Mouse (Mus musculus): ENCODE measurements around the gene Naa80. TPM values are rescaled to one million over a fixed set of nuclear protein-coding genes. Genes with fewer than 3 reads are reported as not detected.
A peak's percentile ranks its signal among the peaks of the same experiment; 100 is the strongest.

Naa80 gene
- total RNA-seq, 2 experiments from 2014 or later: 7.1 to 8.2 TPM

DNA sequence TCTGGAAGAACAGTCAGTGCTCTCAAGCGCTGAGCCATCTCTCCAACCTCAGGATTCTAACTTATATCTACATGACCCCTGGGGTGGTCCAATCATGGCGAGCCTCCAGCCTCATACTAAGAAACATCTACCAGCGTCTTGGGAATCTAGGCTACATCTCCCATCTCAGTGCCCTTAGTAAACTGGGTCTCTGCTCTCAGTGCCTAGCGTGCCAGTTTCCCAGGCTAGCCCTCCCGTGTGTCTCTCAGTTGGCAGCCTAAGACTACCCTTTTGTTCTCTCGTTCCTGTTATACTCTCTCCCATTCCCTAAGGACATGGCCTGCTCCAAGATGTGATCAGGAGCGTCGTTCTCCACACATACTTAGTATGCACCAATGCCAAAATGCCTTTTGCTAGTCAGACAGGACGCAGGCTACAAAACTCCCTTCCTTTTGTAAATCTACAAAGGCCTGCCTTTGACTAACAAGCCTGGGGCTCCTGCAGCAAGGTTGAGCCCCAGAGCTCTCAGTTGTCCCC, 52.7 kb downstream of the Naa80 start:
- no peak for ATAC-seq (replicated peaks; ENCODE audit: poor library complexity, severe bottlenecking)

DNA sequence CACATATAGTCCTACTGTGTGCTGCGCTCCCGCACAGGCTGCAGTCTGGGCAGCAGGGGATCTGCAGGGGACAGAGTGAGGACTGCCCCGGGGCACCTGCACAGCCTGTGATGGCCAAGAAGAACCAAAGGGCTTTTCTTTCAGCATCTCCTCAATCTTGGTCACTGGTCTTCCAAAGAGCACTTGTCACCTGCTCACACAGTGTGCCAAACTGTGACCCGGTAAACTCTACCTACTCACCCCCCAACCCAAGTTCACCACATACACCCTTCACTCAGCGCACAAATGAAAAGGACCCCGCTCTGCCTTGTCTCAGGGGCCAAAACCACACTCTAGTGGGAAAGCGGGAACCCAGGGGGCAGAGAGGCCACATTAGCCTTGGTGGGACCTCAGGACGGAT, 53.2 kb downstream of the Naa80 start:
- ATAC-seq (replicated peaks; ENCODE audit: poor library complexity, severe bottlenecking): no peak

DNA sequence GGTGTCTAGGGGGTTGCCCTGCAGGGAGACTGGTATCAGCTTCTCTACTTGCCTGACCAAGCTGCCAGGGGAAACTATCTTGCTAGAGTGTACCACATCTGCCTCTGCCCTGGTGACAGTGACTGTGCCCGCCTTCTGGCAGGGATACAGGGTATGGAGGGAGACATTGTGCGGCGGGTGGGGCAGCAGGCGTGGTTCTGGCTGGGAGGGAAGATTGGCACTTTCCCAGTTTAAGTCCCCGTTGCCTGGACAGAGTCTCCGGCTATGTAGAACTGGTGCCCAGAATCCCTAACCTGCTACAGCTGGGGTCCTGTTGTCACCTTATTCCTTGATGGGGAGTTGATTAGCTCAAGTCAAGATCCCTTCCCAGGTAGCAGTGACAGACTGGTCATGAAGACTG, 53.8 kb downstream of the Naa80 start:
- no peak for ATAC-seq (replicated peaks; ENCODE audit: poor library complexity, severe bottlenecking)

- ATAC-seq (replicated peaks; ENCODE audit: poor library complexity, severe bottlenecking): peak; percentile 61
Measured at GRCm38 (mm10) chr9:107633091-107633660, 54.5 kb downstream of the Naa80 start.

Other genes with a start within 250 kb of the Naa80 start
- gene Hemk1, start 240.5 kb upstream of the Naa80 start, total RNA-seq (2014; fragmentation: Nextera tagmentation): 12.0 and 32.9 TPM in 2 replicates
- gene Hemk1, start 240.5 kb upstream of the Naa80 start, total RNA-seq (2017): 6.0 and 11.3 TPM in 2 replicates
- gene 6430571L13Rik, start 238.3 kb upstream of the Naa80 start, total RNA-seq (2014; fragmentation: Nextera tagmentation): not detected in 2 replicates
- gene 6430571L13Rik, start 238.3 kb upstream of the Naa80 start, total RNA-seq (2017): not detected in 2 replicates
- 0.19 TPM in 1 of 2 replicates, not detected in the other for gene Cacna2d2, start 179.3 kb upstream of the Naa80 start, total RNA-seq (2014; fragmentation: Nextera tagmentation)
- 0.09 and 0.10 TPM in 2 replicates for gene Cacna2d2, start 179.3 kb upstream of the Naa80 start, total RNA-seq (2017)
- 12.2 and 13.7 TPM in 2 replicates for gene Tmem115, start 44.9 kb upstream of the Naa80 start, total RNA-seq (2014; fragmentation: Nextera tagmentation)
- gene Tmem115, start 44.9 kb upstream of the Naa80 start, total RNA-seq (2017): 12.1 and 12.5 TPM in 2 replicates
- gene Cyb561d2, start 36.7 kb upstream of the Naa80 start, total RNA-seq (2014; fragmentation: Nextera tagmentation): 21.2 and 31.0 TPM in 2 replicates
- gene Cyb561d2, start 36.7 kb upstream of the Naa80 start, total RNA-seq (2017): 13.2 and 13.9 TPM in 2 replicates
- 11.3 and 16.7 TPM in 2 replicates for gene Nprl2, start 36.7 kb upstream of the Naa80 start, total RNA-seq (2014; fragmentation: Nextera tagmentation)
- 11.3 and 14.3 TPM in 2 replicates for gene Nprl2, start 36.7 kb upstream of the Naa80 start, total RNA-seq (2017)
- gene Zmynd10, start 31.6 kb upstream of the Naa80 start, total RNA-seq (2014; fragmentation: Nextera tagmentation): not detected in 2 replicates
- gene Zmynd10, start 31.6 kb upstream of the Naa80 start, total RNA-seq (2017): not detected in 2 replicates
- gene Rassf1, start 27.3 kb upstream of the Naa80 start, total RNA-seq (2014; fragmentation: Nextera tagmentation): 40.2 and 42.2 TPM in 2 replicates
- gene Rassf1, start 27.3 kb upstream of the Naa80 start, total RNA-seq (2017): 34.1 and 36.7 TPM in 2 replicates
- 22.8 and 34.5 TPM in 2 replicates for gene Tusc2, start 15.6 kb upstream of the Naa80 start, total RNA-seq (2014; fragmentation: Nextera tagmentation)
- gene Tusc2, start 15.6 kb upstream of the Naa80 start, total RNA-seq (2017): 10.8 and 13.2 TPM in 2 replicates
- gene Hyal2, start 10.9 kb upstream of the Naa80 start, total RNA-seq (2014; fragmentation: Nextera tagmentation): 6.2 and 11.6 TPM in 2 replicates
- gene Hyal2, start 10.9 kb upstream of the Naa80 start, total RNA-seq (2017): 3.0 and 5.3 TPM in 2 replicates
- 1.4 and 4.9 TPM in 2 replicates for gene Hyal1, start 2.0 kb upstream of the Naa80 start, total RNA-seq (2014; fragmentation: Nextera tagmentation)
- gene Hyal1, start 2.0 kb upstream of the Naa80 start, total RNA-seq (2017): 0.56 and 1.0 TPM in 2 replicates
- 0.34 TPM in 1 of 2 replicates, not detected in the other for gene Hyal3, start 1.9 kb downstream of the Naa80 start, total RNA-seq (2014; fragmentation: Nextera tagmentation)
- gene Hyal3, start 1.9 kb downstream of the Naa80 start, total RNA-seq (2017): 0.26 and 0.46 TPM in 2 replicates
- gene Ifrd2, start 8.8 kb downstream of the Naa80 start, total RNA-seq (2014; fragmentation: Nextera tagmentation): 89.9 and 105 TPM in 2 replicates
- 46.9 and 76.8 TPM in 2 replicates for gene Ifrd2, start 8.8 kb downstream of the Naa80 start, total RNA-seq (2017)
- not detected in 2 replicates for gene Sema3b, start 30.3 kb downstream of the Naa80 start, total RNA-seq (2014; fragmentation: Nextera tagmentation)
- gene Sema3b, start 30.3 kb downstream of the Naa80 start, total RNA-seq (2017): not detected in 2 replicates
- 410 and 448 TPM in 2 replicates for gene Gnai2, start 56.5 kb downstream of the Naa80 start, total RNA-seq (2014; fragmentation: Nextera tagmentation)
- 395 and 452 TPM in 2 replicates for gene Gnai2, start 56.5 kb downstream of the Naa80 start, total RNA-seq (2017)
- gene Slc38a3, start 90.6 kb downstream of the Naa80 start, total RNA-seq (2014; fragmentation: Nextera tagmentation): not detected in 2 replicates
- not detected in 2 replicates for gene Slc38a3, start 90.6 kb downstream of the Naa80 start, total RNA-seq (2017)
- gene Gnat1, start 100.8 kb downstream of the Naa80 start, total RNA-seq (2014; fragmentation: Nextera tagmentation): not detected in 2 replicates
- not detected in 2 replicates for gene Gnat1, start 100.8 kb downstream of the Naa80 start, total RNA-seq (2017)
- gene Sema3f, start 131.6 kb downstream of the Naa80 start, total RNA-seq (2014; fragmentation: Nextera tagmentation): 2.6 TPM in 1 of 2 replicates, not detected in the other
- not detected in 2 replicates for gene Sema3f, start 131.6 kb downstream of the Naa80 start, total RNA-seq (2017)
- gene Rbm5, start 192.1 kb downstream of the Naa80 start, total RNA-seq (2014; fragmentation: Nextera tagmentation): 133 and 165 TPM in 2 replicates
- 157 and 164 TPM in 2 replicates for gene Rbm5, start 192.1 kb downstream of the Naa80 start, total RNA-seq (2017)

Measured in granulocyte monocyte progenitor cell, adult 5-6 weeks (primary cell).